Mouse (Mus musculus): Measurements from ENCODE around the gene Fam83e.

DNA sequence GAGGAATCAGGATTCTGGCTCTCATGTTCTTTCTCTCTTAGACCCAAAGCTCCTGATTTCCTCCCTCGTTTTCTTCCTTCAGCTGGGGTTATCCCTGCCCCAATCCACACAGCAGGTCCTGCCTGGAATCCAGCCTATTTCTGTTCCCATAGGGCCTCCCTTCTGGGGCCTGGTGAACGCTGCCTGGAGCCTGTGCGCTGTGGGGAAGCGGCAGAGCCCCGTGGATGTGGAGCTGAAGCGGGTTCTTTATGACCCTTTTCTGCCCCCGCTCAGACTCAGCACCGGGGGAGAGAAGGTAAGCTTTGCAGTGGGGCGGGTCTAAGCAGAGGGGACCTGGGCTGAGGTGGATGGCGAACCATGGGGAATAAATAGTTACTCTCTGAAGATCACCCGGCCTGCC, 19.9 kb upstream of the Fam83e start:
- no peak for TF ChIP-seq POLR2A (IDR thresholded peaks at IDR 0.05; ENCODE audit: control insufficient read depth in 1 of 2, insufficient read depth in 1 of 2, low read depth in 1 of 2, low read length in 2 of 2, poor library complexity in 1 of 2)
- no peak for TF ChIP-seq NELFE (IDR thresholded peaks at IDR 0.05; ENCODE audit: low read depth, low read length)
- TF ChIP-seq MAX (IDR thresholded peaks at IDR 0.05; ENCODE audit: low read length), result no peak
- TF ChIP-seq GATA1 (IDR thresholded peaks at IDR 0.05; ENCODE audit: low read depth, low read length), result no peak
- no peak for TF ChIP-seq NRF1 (IDR thresholded peaks at IDR 0.05; ENCODE audit: insufficient read depth, low read depth, low read length, poor library complexity, severe bottlenecking)
- no peak for TF ChIP-seq ELF1 (IDR thresholded peaks at IDR 0.05; ENCODE audit: low read depth, low read length)
- TF ChIP-seq CTCF (IDR thresholded peaks at IDR 0.05 in 2 of 3, conservative IDR thresholded peaks at IDR 0.05 in 1 of 3; ENCODE audit: control insufficient read depth in 1 of 3, insufficient read depth in 1 of 3, low read depth in 2 of 3, low read length in 3 of 3, poor library complexity in 1 of 3, severe bottlenecking in 1 of 3), result no peak
- TF ChIP-seq USF2 (IDR thresholded peaks at IDR 0.05; ENCODE audit: borderline replicate concordance in 1 of 2, insufficient read depth in 1 of 2, low read depth in 1 of 2, low read length in 2 of 2), result no peak
- no peak for TF ChIP-seq CHD2 (IDR thresholded peaks at IDR 0.05; ENCODE audit: low read length)
- no peak for TF ChIP-seq UBTF (IDR thresholded peaks at IDR 0.05; ENCODE audit: borderline replicate concordance, insufficient read depth, low read depth, low read length)

Data from MEL (cell line).